28 mouse cellular contexts compared by ENCODE assay signal in genomic region chr7:27586861-27587260, GRCm38 (mm10). TPM values are rescaled to one million over a fixed set of nuclear protein-coding genes. Genes with fewer than 3 reads are reported as not detected.
DNase-seq lines count a peak whose midpoint lies in the region; ATAC-seq and TF ChIP-seq lines count a peak whose summit lies in the region.
"Had no signal": no experiment of that assay in that cellular context is flagged by ENCODE, and none has a peak within 500 bp of the region (broad histone marks: within the 10 kb centered on the region; RNA-seq: fewer than 3 reads in every experiment).

No protein-coding gene starts in this region.

- no peaks in the 10 kb centered on the region for H3K36me3 ChIP-seq in midbrain, embryonic 11.5 days (ENCODE audit: control insufficient read depth, insufficient read depth, low read length)
- H3K36me3 ChIP-seq in midbrain, embryonic 10.5 days = peaks cover 35% of the 10 kb centered on the region
- peaks cover 7% of the 10 kb centered on the region for H3K36me3 ChIP-seq in ES-E14 (ENCODE audit: control insufficient read depth, insufficient read depth, low read length, poor library complexity, severe bottlenecking)
- H3K36me3 ChIP-seq in hindbrain, embryonic 10.5 days = peaks cover 39% of the 10 kb centered on the region

- H3K4me2 ChIP-seq in midbrain, embryonic 11.5 days = no peak overlapping the region
- H3K4me2 ChIP-seq: embryonic facial prominence, embryonic 12.5 days; embryonic facial prominence, embryonic 15.5 days; heart, embryonic 13.5 days; hindbrain, embryonic 12.5 days; hindbrain, embryonic 15.5 days; intestine, embryonic 15.5 days had no signal

- 70% methylated on average over 2 of the region's 2 CpGs for WGBS in midbrain, embryonic 11.5 days
- WGBS in midbrain, embryonic 10.5 days = 69% methylated on average over 2 of the region's 2 CpGs
- WGBS in hindbrain, embryonic 10.5 days = 80% methylated on average over 2 of the region's 2 CpGs

- no peak overlapping the region for H3K27ac ChIP-seq in midbrain, embryonic 11.5 days (ENCODE audit: low read depth, low read length)
- H3K27ac ChIP-seq in midbrain, embryonic 10.5 days (replicated peaks) = no peak overlapping the region
- H3K27ac ChIP-seq in ES-E14 (ENCODE audit: insufficient read depth, low read depth, low read length, poor library complexity, severe bottlenecking) = peak overlapping the region; percentile 81
- H3K27ac ChIP-seq in hindbrain, embryonic 10.5 days = no peak overlapping the region
- H3K27ac ChIP-seq: embryonic facial prominence, embryonic 12.5 days; embryonic facial prominence, embryonic 15.5 days; heart, embryonic 10.5 days; heart, embryonic 13.5 days; hindbrain, embryonic 12.5 days; hindbrain, embryonic 15.5 days; intestine, embryonic 15.5 days had no signal

- H3K9me3 ChIP-seq in midbrain, embryonic 11.5 days (ENCODE audit: control insufficient read depth, low read length) = no peaks in the 10 kb centered on the region
- no peaks in the 10 kb centered on the region for H3K9me3 ChIP-seq in midbrain, embryonic 10.5 days (replicated peaks)
- H3K9me3 ChIP-seq in ES-E14 (ENCODE audit: control insufficient read depth, insufficient read depth, low read depth, low read length) = no peaks in the 10 kb centered on the region
- no peaks in the 10 kb centered on the region for H3K9me3 ChIP-seq in hindbrain, embryonic 10.5 days
- H3K9me3 ChIP-seq: embryonic facial prominence, embryonic 12.5 days; embryonic facial prominence, embryonic 15.5 days; heart, embryonic 10.5 days; heart, embryonic 13.5 days; hindbrain, embryonic 12.5 days; hindbrain, embryonic 15.5 days; intestine, embryonic 15.5 days had no signal

- peak; percentile 21 for DNase-seq in midbrain, embryonic 11.5 days (ENCODE audit: low spot score, missing footprints)
- DNase-seq in midbrain, embryonic 10.5 days (ENCODE audit: low spot score) = no peak
- DNase-seq in ES-E14 (ENCODE audit: low read depth, low spot score) (peak; percentile 39), ZHBTc4 (ENCODE audit: low read depth, low spot score) (peak; percentile 85)
- DNase-seq in yolk sac, embryonic 10.5 days (ENCODE audit: low spot score) = peak; percentile 40
- DNase-seq in lung, postnatal 25 days (ENCODE audit: low spot score) = no peak
- no peak for DNase-seq in hindbrain, embryonic 10.5 days (ENCODE audit: low spot score)
- no peak for DNase-seq in ovary, postnatal 10 days (ENCODE audit: low spot score)
- DNase-seq: adrenal gland, postnatal 10 days; cerebellum, adult 11 months; cerebellum, adult 2 months; cerebellum, adult 9-11 months; cerebellum, postnatal 25 days; forebrain, postnatal 0 days; gastrocnemius, postnatal 25 days; heart, adult 18-20 months; heart, postnatal 14 days; heart, postnatal 4 days; kidney, adult 11 months had no signal

- ATAC-seq in midbrain, embryonic 11.5 days (ENCODE audit: low FRiP score) = no peak
- ATAC-seq: CD4-positive, CD25-positive, alpha-beta regulatory T cell, adult 4 months; forebrain, embryonic 14.5 days; forebrain, postnatal 0 days; intestine, embryonic 15.5 days had no signal

- H3K4me1 ChIP-seq in midbrain, embryonic 11.5 days (ENCODE audit: control insufficient read depth, insufficient read depth, low read length) = no peaks in the 10 kb centered on the region
- H3K4me1 ChIP-seq in midbrain, embryonic 10.5 days = no peaks in the 10 kb centered on the region
- H3K4me1 ChIP-seq in ES-E14 (ENCODE audit: control insufficient read depth in 2 of 2, insufficient read depth in 2 of 2, low read length in 2 of 2, poor library complexity in 1 of 2) = peaks cover 10% of the 10 kb centered on the region in 2 experiments; a peak in 3 of 4 replicates
- H3K4me1 ChIP-seq in hindbrain, embryonic 10.5 days (replicated peaks) = no peaks in the 10 kb centered on the region
- H3K4me1 ChIP-seq: embryonic facial prominence, embryonic 12.5 days; embryonic facial prominence, embryonic 15.5 days; heart, embryonic 10.5 days; heart, embryonic 13.5 days; hindbrain, embryonic 12.5 days; hindbrain, embryonic 15.5 days; intestine, embryonic 15.5 days had no signal

- no peak overlapping the region for H3K4me3 ChIP-seq in midbrain, embryonic 11.5 days (ENCODE audit: low read depth, low read length)
- H3K4me3 ChIP-seq in midbrain, embryonic 10.5 days = no peak overlapping the region
- H3K4me3 ChIP-seq in ES-E14 (ENCODE audit: insufficient read depth in 1 of 2, low read depth in 1 of 2, low read length in 2 of 2, poor library complexity in 1 of 2, severe bottlenecking in 1 of 2) = no peak overlapping the region
- no peak overlapping the region for H3K4me3 ChIP-seq in hindbrain, embryonic 10.5 days
- H3K4me3 ChIP-seq: embryonic facial prominence, embryonic 12.5 days; embryonic facial prominence, embryonic 15.5 days; heart, embryonic 10.5 days; heart, embryonic 13.5 days; hindbrain, embryonic 12.5 days; hindbrain, embryonic 15.5 days; intestine, embryonic 15.5 days had no signal

- no peak overlapping the region for H3K9ac ChIP-seq in midbrain, embryonic 11.5 days (ENCODE audit: low read length)
- H3K9ac ChIP-seq in ES-E14 (ENCODE audit: insufficient read depth, low read depth, low read length, poor library complexity, severe bottlenecking) = no peak overlapping the region
- H3K9ac ChIP-seq: embryonic facial prominence, embryonic 12.5 days; embryonic facial prominence, embryonic 15.5 days; forebrain, postnatal 0 days; heart, embryonic 13.5 days; hindbrain, embryonic 12.5 days; hindbrain, embryonic 15.5 days; intestine, embryonic 15.5 days had no signal

- no peaks in the 10 kb centered on the region for H3K27me3 ChIP-seq in midbrain, embryonic 11.5 days (ENCODE audit: control insufficient read depth, insufficient read depth, low read length)
- no peaks in the 10 kb centered on the region for H3K27me3 ChIP-seq in midbrain, embryonic 10.5 days (ENCODE audit: low read depth, poor library complexity, severe bottlenecking)
- no peaks in the 10 kb centered on the region for H3K27me3 ChIP-seq in hindbrain, embryonic 10.5 days (ENCODE audit: insufficient read depth, poor library complexity, severe bottlenecking)
- H3K27me3 ChIP-seq: embryonic facial prominence, embryonic 12.5 days; embryonic facial prominence, embryonic 15.5 days; heart, embryonic 13.5 days; hindbrain, embryonic 12.5 days; hindbrain, embryonic 15.5 days; intestine, embryonic 15.5 days had no signal

- in situ Hi-C loops in ES-E14 (cut with MboI; ENCODE audit: low sequenced_read_pairs in 2 of 2, unreplicated experiment in 2 of 2) = no loop called here

TF ChIP-seq in ES-E14, 5 proteins besides CTCF, POLR2A, EP300 and RAD21:
- no peak for TF ChIP-seq ZC3H11A (IDR thresholded peaks at IDR 0.05; ENCODE audit: borderline replicate concordance, low read depth, low read length)
- TF ChIP-seq HCFC1 (IDR thresholded peaks at IDR 0.05; ENCODE audit: borderline replicate concordance, insufficient read depth, low read length) = no peak
- TF ChIP-seq MAFK (IDR thresholded peaks at IDR 0.05; ENCODE audit: insufficient read depth, low read depth, low read length) = no peak
- TF ChIP-seq ZNF384 (IDR thresholded peaks at IDR 0.05; ENCODE audit: low read depth, low read length) = no peak
- no peak for TF ChIP-seq CHD2 (IDR thresholded peaks at IDR 0.05; ENCODE audit: low read depth, low read length)

RNA-seq across cellular contexts. Expression of gene Akt2, which starts 4.5 kb away (rescaled TPM):
- 62.6 and 69.0 TPM in 2 replicates for polyA plus RNA-seq in midbrain, embryonic 11.5 days (2014; fragmentation: Nextera tagmentation; extraction: Ambion mirVana)
- polyA plus RNA-seq in midbrain, embryonic 10.5 days (2016; fragmentation: Nextera tagmentation; extraction: Ambion mirVana) = 85.9 and 89.4 TPM in 2 replicates
- 42.2 and 44.8 TPM in 2 replicates for total RNA-seq in ES-E14 (2012; rRNA removed)
- 89.0 and 93.5 TPM in 2 replicates for polyA plus RNA-seq in hindbrain, embryonic 10.5 days (2016; fragmentation: Nextera tagmentation; extraction: Ambion mirVana)

RNA-seq across cellular contexts. Expression of gene 2310022A10Rik, which starts 33.8 kb away (rescaled TPM):
- polyA plus RNA-seq in midbrain, embryonic 11.5 days (2014; fragmentation: Nextera tagmentation; extraction: Ambion mirVana) = 24.6 and 26.5 TPM in 2 replicates
- polyA plus RNA-seq in midbrain, embryonic 10.5 days (2016; fragmentation: Nextera tagmentation; extraction: Ambion mirVana) = 37.3 and 39.3 TPM in 2 replicates
- 12.6 and 15.9 TPM in 2 replicates for total RNA-seq in ES-E14 (2012; rRNA removed)
- polyA plus RNA-seq in hindbrain, embryonic 10.5 days (2016; fragmentation: Nextera tagmentation; extraction: Ambion mirVana) = 36.3 and 39.3 TPM in 2 replicates

RNA-seq across cellular contexts. Expression of gene Pld3, which starts 33.8 kb away (rescaled TPM):
- polyA plus RNA-seq in midbrain, embryonic 11.5 days (2014; fragmentation: Nextera tagmentation; extraction: Ambion mirVana) = 62.5 and 63.5 TPM in 2 replicates
- 52.0 and 61.2 TPM in 2 replicates for polyA plus RNA-seq in midbrain, embryonic 10.5 days (2016; fragmentation: Nextera tagmentation; extraction: Ambion mirVana)
- total RNA-seq in ES-E14 (2012; rRNA removed) = 77.9 and 128 TPM in 2 replicates
- 55.7 and 73.2 TPM in 2 replicates for polyA plus RNA-seq in hindbrain, embryonic 10.5 days (2016; fragmentation: Nextera tagmentation; extraction: Ambion mirVana)

Comparison
In these comparisons a context has a peak if more than half of its experiments do, and no peak if none do; other contexts are left out.
1. DNase-seq: peak in midbrain, embryonic 11.5 days (single experiment), ES-E14 (single experiment), ZHBTc4 (single experiment) and yolk sac, embryonic 10.5 days (single experiment); none in midbrain, embryonic 10.5 days (single experiment), lung, postnatal 25 days (single experiment), hindbrain, embryonic 10.5 days (single experiment) and ovary, postnatal 10 days (single experiment).